Mouse (Mus musculus) frontal cortex, adult 2 months (tissue): ENCODE data around the gene Adrm1. TPM values are rescaled to one million over a fixed set of nuclear protein-coding genes. Genes with fewer than 3 reads are reported as not detected.
A peak's percentile ranks its signal among the peaks of the same experiment; 100 is the strongest.
"Not testable (repeated sequence)": the region's sequence is repeated elsewhere in the genome, so short reads cannot be mapped to it uniquely, and the experiment has no call there.

Experiments used
- DNase-seq, 2 experiments: peaks; one replicate each; pipeline ENCODE4 v3.0.0; 2022; ENCODE audit warnings: low spot score in 1 of 2; ENCODE audit errors: extremely low spot score in 1 of 2
- polyA plus RNA-seq: library from polyadenylated mRNA; depleted of rRNA; stranded (reverse); fragments of >200 nt; gene quantifications from 2 replicates; pipeline ENCODE4 v1.2.3, GENCODE M21; 2012; rRNA removed

Adrm1 gene
- polyA plus RNA-seq, result 94.8 and 102 TPM in 2 replicates

DNA sequence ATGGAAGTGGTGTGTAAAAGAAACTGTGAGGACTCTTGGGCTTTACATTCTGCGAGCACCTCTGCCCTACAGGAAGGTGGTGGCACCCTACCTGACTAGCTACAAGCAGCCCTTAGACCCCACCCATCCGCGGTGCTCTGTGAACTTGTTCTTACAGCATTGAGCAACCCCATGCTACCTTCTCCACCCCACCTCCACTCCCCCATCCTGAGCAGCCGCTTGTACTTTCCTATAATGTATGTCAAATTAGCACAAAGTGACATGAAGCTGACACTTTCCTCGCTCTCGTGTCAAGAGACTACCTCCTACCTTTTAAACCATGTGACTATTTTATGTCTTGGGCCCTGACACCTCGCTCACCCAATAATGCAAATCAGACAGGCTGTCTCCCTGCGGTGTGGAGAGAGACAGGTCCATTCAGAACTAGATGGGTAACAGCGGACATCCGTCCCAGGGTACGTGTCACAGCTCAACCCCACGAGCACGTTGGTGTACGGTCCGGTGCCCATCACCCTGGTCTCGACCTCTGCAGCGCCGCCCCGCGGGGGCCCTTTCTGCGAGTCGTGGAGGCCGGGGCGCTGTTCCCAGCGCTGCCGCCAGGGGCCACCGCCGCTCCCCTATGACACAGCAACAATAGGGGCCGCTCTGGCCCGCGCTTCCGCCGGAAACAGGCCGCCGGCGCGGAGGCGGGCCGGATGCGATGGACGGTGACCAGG lies at the start of gene Adrm1:
Gene Adrm1 (plus strand): TSS at position 680 of the 716 bp plus-strand sequence.
- DNase-seq, result peak; percentile 91 to 98

DNA sequence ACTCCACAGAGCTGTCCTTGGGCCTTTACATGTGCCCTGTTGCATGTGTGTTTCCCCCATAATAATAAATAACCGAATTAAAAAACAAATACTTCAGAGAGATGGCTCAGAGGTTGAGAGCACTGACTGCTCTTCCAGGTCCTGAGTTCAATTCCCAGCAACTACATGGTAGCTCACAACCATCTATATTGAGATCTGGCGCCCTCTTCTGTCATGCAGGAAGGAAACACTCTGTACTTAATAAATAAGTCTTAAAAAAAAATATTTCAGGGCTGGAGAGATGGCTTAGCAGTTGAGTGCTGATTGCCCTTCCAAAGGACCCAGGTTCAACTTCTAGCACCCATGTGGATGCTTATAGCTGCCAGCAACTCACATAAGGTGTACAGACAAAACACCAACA lies 47.1 kb upstream of the Adrm1 start:
- DNase-seq, result no peak

DNA sequence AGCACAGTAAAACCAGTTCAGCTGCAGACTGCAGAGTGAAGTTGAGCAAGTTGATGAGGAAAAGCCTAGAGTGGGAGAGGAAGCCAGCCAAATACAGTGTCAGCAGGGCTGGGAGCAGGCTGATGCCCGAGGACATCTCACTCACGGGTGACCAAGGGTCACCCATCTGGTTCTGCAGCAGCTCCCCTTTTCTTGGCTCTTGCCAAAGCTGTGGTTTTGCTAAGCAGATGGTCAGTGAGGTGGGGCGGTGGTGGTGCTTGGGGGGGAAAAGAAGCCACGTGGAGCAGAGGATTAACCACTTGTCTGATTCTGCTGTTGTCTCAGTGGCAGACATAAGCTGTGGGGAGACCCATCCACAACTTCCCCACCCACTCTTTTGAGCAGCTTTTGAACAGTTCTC lies 45.1 kb upstream of the Adrm1 start:
- no peak for DNase-seq

DNA sequence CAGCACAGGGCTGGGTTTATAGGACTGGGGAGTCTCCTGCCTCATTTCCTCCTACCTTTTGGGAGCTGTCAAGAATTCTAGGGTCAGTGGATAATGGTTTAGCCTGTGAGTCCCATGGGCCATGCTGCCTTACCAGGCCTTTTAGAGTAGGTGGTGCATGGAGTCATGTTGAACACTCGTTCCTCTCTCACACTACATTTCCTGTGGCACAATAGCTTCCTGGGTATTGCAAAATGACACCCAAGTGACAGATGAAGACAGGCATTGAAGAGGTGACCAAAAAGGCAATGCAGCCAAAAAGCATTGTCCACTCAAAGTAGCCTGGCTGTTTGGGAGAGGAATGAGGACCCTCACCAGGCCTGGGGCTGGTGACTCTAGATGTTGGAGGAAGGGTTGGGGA lies 43.6 kb upstream of the Adrm1 start:
- DNase-seq, result no peak

DNA sequence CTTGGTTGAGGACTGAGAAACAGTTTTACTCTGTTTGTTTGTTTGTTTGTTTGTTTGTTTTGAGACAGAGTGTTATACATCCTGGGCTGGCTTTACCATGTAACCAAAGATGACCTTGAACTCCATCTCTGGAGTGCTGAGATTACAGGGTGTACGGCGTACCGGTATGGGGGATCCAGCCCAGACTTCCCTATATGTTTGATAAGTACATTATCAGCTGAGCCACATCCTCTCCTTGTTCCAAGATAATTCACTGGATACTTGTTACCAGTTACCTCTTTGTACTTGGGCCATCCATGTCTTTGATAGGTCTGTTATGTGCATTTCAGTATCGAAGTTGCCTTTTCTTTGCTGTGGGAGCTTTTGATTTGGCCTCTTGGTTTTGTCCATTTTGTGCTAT lies 38.1 kb upstream of the Adrm1 start:
- no peak for DNase-seq

DNA sequence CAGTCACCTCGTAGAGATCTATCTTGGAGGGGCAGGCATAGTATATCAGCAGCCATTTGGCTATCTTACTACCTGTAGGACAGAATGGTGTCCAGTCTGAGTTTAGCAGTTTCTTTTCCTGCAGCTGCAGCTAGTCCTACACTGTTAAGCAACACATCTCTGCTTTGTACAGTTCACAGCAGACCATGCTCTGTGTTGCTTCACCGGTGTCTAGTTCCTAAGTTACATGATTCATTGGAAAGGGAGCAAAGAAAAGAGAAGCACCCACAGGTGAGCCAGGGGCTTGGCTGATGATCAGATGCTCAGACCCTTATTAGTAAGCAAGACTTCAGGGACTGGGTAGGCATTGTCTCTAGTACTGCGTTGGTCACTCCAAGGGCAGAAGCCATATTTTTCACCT lies 37.4 kb upstream of the Adrm1 start:
- no peak for DNase-seq

DNA sequence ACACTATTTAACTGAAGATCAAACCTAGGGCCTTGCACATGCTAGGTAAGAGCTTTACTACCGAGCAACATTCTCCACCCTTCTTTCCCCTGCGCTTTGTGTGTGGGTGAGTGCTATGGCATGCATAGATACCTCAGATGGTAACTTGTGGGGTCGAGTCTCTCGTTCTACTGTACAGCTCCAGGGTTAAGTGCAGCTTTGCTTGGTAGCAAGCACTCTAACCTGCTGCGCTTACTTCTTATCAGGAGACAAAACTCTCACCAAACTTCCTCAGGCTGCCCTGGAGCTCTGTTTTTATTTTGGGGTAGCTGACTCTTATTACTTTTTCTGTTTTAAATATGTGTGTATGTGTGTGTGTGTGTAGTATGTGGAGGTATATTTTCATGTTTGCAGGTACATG lies 35.9 kb upstream of the Adrm1 start:
- DNase-seq, result no peak

DNA sequence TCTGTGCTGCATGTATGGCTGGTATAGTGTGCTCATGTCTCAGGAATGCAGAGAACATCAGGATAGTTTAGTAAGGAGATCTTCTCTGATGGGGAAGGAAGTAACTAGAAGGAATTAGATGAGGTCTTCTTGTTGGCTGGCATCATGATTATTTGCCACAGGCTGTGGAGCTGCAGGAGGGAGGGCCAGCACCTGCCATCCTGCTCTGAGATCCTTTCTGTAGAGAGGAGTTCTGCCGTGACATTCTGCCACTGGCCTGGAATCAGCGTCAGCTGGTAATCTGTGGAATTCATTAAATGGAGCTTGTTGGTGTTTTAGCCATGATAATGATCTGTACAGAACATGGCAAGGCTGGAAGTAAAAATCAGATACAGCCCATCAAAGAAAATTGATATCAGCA lies 25.2 kb upstream of the Adrm1 start:
- DNase-seq, result no peak

DNA sequence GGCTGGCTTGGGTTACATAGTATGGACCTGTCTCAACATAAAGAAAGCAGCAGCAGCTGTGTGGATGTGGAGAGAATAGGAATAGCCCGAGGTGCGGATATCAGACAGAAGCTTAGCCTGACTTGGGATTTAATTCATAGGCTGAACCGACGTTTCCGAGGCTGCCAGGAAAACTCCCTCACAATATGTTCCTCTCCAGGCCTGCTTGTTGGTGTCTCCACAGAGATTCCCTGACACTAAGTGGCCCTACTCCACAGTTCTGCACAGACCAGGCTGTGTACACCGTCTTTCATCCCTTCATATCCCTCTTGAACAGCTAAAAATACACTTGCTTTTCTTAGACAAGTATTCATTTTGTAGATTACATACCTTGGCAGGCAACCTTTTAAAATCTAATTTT lies 23.9 kb upstream of the Adrm1 start:
- DNase-seq, result peak in 1 of 2 experiments; percentile 51

DNA sequence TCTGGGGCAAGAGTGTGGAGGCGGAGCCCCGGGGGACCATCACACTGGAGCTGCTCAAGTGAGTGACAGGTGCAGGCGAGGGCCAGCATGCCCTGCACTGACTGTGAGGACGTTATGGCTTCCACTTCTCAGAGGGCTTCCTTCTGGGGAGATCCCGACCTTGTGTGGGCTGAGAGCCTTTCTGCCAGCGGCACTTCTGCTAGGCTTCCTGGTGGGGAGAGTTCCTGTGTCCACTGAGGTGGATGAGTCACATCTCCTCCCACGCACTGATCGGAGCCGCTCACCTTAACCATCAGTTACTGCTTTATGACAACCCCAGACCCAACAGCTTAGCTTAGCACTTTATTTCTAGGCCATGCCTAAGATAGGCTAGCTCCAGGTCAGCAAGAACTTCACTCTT lies 22.7 kb upstream of the Adrm1 start:
- no peak for DNase-seq

DNA sequence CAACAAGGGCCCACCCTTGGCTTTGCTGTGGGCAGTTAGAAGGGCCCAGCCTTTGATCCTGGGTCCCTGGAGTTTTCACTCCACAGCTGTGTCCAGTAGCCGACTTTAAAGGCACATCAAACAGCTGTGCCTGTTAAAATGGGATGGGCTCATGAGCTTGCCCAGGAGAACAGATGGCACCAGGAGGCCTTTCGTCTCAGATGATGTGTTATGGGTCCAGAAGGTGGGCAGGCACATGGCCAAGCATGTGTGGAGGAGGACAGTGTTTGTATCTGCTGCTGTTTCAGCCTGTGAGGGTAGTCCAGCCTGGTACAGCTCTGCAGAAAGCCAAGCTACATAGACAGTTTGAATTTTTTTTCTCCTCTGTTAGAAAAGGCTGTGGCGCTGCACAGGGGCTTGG lies 16.5 kb upstream of the Adrm1 start:
- DNase-seq, result peak; percentile 44 to 64

DNA sequence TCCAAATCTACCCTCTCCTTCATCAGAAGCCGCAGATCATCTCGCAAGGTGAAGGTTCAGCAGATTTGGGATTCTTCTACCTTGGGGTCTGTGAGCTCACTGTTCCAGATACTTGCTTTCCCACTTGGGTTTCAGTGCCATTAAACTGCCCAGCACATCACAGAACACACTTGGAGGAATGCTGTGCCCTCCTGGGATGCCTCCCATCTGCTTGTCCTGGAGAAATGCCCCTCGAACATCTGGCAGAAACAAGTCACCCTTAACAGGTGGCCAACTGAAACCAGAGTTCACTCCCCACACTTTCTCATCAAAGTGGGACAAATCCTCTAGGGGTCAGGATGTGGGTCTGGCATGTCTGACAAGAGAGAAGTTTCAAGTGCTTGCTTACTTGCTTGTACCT lies 12.7 kb upstream of the Adrm1 start:
- DNase-seq, result no peak

DNA sequence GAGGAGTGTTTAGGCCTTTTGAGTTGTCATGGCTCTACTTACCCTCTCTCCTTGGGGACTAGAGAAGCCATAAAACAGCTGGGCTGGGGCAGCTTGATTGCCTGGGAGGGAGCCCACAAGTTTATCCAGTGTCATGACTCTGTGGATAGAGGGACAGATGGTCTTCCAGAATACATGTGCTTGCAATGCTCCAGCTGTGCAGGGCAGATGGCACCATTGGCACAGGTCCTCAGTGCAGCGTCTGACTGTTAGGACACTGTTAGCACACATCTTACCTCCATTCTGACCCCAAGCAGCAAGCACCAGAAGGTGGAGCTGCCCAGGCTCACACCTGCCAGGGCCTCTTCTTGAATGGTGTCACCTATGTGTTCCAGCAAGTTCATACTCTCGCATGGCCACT lies 5.4 kb upstream of the Adrm1 start:
- DNase-seq, result no peak

DNA sequence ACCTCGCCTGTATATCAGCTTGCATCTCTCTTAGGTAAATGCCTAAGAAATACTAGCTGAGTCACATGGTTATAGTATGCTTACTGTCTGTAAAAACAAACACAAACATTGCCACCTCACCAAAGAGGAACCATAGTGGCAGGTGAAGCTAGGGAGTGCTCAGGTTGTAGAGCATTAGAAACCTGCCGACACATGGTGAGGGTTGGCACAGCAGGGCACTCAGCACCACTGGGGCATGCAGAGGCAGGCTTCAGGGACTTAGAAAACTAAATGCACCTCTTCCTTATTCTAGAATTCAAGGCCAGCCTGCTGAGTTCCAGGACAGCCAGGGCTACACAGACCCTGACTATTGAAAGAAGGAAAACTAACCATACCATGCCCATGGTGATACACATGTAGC lies 4.4 kb upstream of the Adrm1 start:
- no peak for DNase-seq

DNA sequence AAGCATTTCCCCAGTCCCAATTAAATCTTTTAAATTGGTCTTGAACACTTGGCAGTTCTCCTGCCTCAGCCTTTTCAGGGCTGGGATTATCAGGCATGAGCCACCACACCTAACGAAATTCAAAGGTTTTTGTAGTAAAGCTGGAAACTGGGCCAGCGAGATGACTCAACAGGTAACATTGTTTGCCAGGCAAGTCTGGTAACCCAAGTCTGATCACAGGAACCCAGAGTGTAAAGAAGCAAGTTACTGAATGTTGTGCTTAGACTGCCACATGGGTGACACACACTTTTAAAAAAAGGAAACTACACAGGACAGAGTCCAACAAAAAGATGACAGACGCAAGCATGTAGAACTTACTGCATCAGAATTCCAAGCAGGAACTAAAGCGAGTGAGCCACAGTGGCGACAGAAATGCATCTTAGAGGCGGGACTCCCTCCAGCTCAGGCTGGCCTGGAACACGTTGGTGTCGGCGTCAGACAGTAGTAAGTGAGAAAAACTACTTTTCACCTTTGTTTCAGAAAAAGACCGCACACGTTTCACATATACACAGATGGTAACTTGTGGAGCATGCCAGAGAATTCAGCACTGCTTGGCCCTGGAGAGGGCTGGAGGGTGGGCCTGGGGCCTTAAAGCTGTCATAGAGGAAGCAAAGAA lies 1.0 kb upstream of the Adrm1 start:
- peak in 1 of 2 experiments; percentile 45 for DNase-seq

DNA sequence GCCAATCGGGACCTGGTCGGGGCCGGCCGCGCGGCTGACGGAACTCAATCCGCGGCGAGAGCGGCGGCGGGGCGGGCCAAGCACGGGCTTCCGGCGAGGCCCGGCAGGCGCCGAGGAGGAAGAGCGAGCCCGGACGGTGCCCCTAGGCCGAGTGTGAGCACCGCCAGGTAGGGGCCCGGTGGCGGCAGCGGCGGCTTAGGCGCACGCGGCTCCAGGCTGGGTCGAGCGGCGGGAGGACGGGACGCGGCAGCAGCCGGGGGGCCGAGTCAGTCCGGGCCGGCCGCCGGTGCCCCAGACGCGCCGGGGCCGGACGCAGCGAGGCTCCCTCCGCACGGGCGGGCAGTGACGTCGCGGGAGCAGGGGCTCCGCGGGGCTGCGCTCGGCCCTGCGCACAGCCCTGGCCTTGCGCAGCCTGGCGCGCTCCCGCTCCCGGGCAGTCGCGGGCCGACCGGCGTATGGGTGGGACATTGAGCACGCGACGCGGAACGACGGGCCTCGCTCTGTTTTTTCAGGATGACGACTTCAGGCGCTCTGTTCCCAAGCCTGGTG lies 311 bp downstream of the Adrm1 start:
- DNase-seq, result no peak

DNA sequence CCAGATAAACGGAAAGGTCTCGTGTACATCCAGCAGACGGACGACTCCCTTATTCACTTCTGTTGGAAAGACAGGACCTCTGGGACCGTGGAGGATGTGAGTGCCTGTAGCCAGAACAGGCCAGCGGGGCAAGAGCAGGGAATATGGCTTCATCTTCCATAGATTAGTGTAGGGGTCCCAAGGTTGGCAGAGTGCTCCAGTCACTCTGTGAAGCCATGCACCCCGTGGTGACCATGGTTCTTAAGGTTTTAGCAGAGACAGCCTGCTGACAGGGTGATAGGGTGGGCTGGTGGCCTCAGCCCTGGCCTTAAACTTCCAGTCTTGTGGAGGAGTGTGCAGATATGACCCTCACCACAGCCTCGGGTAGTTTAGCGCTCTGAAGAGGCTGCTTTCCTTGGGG lies 867 bp downstream of the Adrm1 start:
- no peak for DNase-seq

DNA sequence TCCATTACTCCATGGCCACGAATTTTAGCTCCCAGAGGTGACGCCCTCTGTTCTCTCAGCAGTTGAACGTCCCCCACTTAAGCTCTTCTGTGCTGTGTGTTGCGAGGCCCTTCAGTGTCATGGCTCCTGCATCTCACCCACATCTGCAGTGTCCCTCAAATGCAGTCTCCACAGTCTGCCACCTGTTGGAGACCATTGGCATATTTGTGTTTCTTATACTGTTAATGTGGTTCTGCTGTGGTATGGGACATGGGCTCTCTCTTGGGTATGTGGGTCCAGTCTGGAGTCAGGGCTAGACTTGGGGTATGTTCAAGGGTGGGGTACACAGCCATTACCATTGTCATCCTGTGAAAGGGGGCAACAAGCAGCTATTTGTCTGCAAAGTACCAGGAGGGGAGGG lies 1.9 kb downstream of the Adrm1 start:
- DNase-seq, result no peak

DNA sequence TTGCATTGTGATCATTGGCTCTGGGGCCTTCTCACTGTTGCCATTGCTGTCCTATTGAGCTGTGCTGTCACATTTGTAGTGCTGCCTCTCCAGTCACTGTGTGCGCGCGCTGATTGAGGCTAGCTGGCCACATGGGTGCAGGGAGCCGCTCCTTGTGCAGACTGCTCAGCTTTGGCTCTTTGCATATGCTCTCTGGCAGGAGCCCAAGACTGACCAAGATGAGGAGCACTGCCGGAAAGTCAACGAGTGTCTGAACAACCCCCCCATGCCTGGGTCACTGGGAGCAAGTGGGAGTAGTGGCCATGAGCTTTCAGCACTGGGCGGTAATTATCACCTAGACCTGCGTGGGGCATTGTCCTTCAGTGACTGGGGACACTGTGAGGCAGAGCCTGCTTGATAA lies 2.4 kb downstream of the Adrm1 start:
- DNase-seq, result not testable (repeated sequence)

DNA sequence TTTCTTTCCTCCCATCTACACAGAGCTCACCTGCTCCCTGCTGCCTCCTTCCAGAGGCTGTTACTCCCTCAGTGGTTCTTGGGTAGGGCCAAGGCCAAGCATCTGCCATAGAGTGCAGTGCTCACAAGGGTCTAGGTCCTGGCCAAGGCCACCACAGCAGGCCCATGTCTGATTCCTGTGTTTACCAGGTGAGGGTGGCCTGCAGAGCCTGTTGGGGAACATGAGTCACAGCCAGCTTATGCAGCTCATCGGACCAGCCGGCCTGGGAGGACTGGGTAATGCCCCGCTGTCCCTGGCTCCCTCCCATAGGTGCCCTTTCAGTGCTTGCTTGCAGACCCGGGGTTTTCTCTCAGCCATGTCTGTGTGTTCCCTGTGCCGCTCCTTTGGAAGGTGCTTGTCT lies 2.8 kb downstream of the Adrm1 start:
- no peak for DNase-seq

DNA sequence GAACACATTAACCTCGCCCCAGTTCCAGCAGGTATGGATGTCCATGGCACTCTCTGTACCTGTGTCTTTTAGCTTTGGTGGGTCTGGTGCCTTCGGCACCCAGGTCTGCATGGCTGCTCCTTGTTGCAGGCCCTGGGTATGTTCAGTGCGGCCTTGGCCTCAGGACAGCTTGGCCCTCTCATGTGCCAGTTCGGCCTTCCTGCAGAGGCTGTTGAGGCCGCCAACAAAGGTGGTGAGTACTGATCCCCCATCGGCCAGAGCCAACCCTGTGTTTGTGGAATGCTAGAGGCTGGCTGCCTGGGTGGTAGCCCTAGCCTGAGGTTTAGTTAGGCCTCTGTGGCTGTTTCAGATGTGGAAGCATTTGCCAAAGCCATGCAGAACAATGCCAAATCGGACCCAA lies 4.4 kb downstream of the Adrm1 start:
- DNase-seq, result no peak

DNA sequence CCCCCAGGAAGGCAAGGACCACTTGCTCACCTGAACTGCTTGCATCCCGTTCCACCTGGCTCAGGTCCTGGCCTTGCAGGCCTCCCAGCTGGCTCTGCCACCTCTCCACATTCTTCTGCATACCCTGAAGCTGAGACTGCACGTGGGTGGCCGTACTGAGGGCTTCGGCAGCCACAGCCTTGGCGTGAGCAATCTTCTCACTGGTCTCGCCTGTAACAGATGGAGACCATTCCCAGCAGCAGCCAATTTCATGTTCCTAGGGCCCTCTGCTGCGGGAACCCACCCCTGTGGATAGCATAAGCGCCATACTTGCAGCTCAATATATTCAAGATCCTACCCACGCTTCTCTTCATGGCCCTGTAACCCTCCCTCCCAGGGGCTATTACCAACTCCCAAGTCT lies 10.3 kb downstream of the Adrm1 start:
- DNase-seq, result peak in 1 of 2 experiments; percentile 23
